Mouse (Mus musculus): ENCODE data around the gene Ppp1r14a. TPM values are rescaled to one million over a fixed set of nuclear protein-coding genes. Genes with fewer than 3 reads are reported as not detected.
A peak's percentile ranks its signal among the peaks of the same experiment; 100 is the strongest.

Ppp1r14a gene
- polyA plus RNA-seq, 1 experiment = 5.0 TPM

- DNase-seq (ENCODE audit: low read depth) = peak; percentile 64
These were observed 16.3 kb downstream of the Ppp1r14a start for GRCm38 (mm10) chr7:29305263-29305988.

GRCm38 (mm10) chr7:29306108-29306507, 17.0 kb downstream of the Ppp1r14a start:
- peak; percentile 63 for DNase-seq (ENCODE audit: low read depth)
- TF ChIP-seq CTCF (IDR thresholded peaks at IDR 0.05; ENCODE audit: borderline replicate concordance, extremely low read depth, insufficient read depth, insufficient read length) = no peak
- no peak for TF ChIP-seq POLR2A (IDR thresholded peaks at IDR 0.05; ENCODE audit: borderline replicate concordance, extremely low read depth, insufficient read depth, insufficient read length, poor library complexity, severe bottlenecking)

More at GRCm38 (mm10) chr7:29305263-29305988, 16.3 kb downstream of the Ppp1r14a start:
- TF ChIP-seq POLR2A (IDR thresholded peaks at IDR 0.05; ENCODE audit: borderline replicate concordance, extremely low read depth, insufficient read depth, insufficient read length, poor library complexity, severe bottlenecking) (no peak), CTCF (IDR thresholded peaks at IDR 0.05; ENCODE audit: borderline replicate concordance, extremely low read depth, insufficient read depth, insufficient read length) (no peak)

DNA sequence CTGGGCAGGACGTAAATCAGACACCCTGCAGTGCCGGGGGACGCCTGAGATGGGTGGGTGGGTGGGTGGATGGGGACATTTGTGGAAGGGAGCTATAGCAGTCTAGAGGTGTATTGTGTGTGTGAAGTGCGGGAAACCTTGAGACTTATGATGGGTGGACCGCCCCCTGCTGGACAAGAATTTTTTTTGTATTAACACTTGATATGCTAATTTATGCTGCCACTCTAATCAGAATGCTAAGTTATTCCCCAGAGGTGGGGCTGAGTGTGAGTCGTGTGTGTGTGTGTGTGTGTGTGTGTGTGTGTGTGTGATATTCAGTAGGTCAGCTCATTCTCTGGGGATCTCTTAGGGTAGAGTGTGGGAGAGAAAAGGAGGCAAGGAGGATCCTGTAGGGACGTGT, 17.5 kb downstream of the Ppp1r14a start:
- TF ChIP-seq POLR2A (IDR thresholded peaks at IDR 0.05; ENCODE audit: borderline replicate concordance, extremely low read depth, insufficient read depth, insufficient read length, poor library complexity, severe bottlenecking) (no peak), CTCF (IDR thresholded peaks at IDR 0.05; ENCODE audit: borderline replicate concordance, extremely low read depth, insufficient read depth, insufficient read length) (peak; percentile 53; the same call in 1 of the 2 replicates)
- DNase-seq (ENCODE audit: low read depth) = peak; percentile 94

GRCm38 (mm10) chr7:29307350-29308104, 18.4 kb downstream of the Ppp1r14a start:
- peak; percentile 96 for DNase-seq (ENCODE audit: low read depth)
- TF ChIP-seq POLR2A (IDR thresholded peaks at IDR 0.05; ENCODE audit: borderline replicate concordance, extremely low read depth, insufficient read depth, insufficient read length, poor library complexity, severe bottlenecking) (peak; percentile 60; the same call in 1 of the 2 replicates), CTCF (IDR thresholded peaks at IDR 0.05; ENCODE audit: borderline replicate concordance, extremely low read depth, insufficient read depth, insufficient read length) (no peak)

DNA sequence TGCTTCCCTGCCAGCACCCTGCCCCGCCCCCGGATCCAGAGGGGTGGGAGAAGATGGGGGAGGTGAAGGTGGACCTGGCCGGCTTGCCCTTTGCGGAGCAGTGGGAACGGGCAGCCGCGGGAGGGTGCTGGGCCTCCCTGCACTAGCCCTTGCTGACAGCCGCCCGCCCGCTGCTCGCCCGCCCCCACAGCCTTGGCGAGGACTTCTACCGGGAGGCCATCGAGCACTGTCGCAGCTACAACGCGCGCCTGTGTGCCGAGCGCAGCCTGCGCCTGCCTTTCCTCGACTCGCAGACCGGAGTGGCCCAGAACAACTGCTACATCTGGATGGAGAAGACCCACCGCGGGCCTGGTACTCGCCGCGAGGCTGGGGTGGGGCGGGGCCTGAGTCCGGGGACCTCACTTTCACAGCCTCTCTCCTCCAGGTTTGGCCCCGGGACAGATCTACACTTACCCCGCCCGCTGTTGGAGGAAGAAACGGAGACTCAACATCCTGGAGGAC, 20.2 kb downstream of the Ppp1r14a start:
- peak; percentile 62 for DNase-seq (ENCODE audit: low read depth)
- TF ChIP-seq POLR2A (IDR thresholded peaks at IDR 0.05; ENCODE audit: borderline replicate concordance, extremely low read depth, insufficient read depth, insufficient read length, poor library complexity, severe bottlenecking) (no peak), CTCF (IDR thresholded peaks at IDR 0.05; ENCODE audit: borderline replicate concordance, extremely low read depth, insufficient read depth, insufficient read length) (no peak)

DNA sequence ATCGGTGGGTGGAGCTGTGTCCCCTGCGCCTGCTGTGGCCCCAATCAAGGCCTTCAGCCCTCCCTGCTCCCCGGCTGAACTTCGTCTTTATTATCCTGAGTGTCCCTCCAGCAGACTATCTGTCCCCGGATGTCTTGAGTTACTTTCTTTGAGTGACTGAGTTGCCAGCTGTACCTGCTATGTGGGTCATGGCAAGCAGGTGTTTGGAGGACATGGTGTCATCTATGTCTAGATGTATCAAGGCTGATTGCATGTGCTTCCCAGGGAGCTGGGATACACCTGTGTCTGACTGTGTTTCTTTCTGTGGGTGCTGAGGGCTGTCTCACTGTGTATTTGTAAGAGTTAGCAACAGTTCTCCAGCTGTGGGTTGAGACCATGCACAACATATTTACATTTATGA, 20.6 kb downstream of the Ppp1r14a start:
- DNase-seq (ENCODE audit: low read depth) = no peak
- TF ChIP-seq POLR2A (IDR thresholded peaks at IDR 0.05; ENCODE audit: borderline replicate concordance, extremely low read depth, insufficient read depth, insufficient read length, poor library complexity, severe bottlenecking) (no peak), CTCF (IDR thresholded peaks at IDR 0.05; ENCODE audit: borderline replicate concordance, extremely low read depth, insufficient read depth, insufficient read length) (no peak)

GRCm38 (mm10) chr7:29313051-29313450, 23.9 kb downstream of the Ppp1r14a start:
- peak; percentile 76 for DNase-seq (ENCODE audit: low read depth)
- TF ChIP-seq CTCF (IDR thresholded peaks at IDR 0.05; ENCODE audit: borderline replicate concordance, extremely low read depth, insufficient read depth, insufficient read length) (no peak), POLR2A (IDR thresholded peaks at IDR 0.05; ENCODE audit: borderline replicate concordance, extremely low read depth, insufficient read depth, insufficient read length, poor library complexity, severe bottlenecking) (no peak)

- DNase-seq (ENCODE audit: low read depth) = no peak
These were observed 24.6 kb downstream of the Ppp1r14a start for GRCm38 (mm10) chr7:29313572-29314261.

GRCm38 (mm10) chr7:29314844-29315628, 25.9 kb downstream of the Ppp1r14a start:
- TF ChIP-seq POLR2A (IDR thresholded peaks at IDR 0.05; ENCODE audit: borderline replicate concordance, extremely low read depth, insufficient read depth, insufficient read length, poor library complexity, severe bottlenecking) = no peak
- no peak for TF ChIP-seq CTCF (IDR thresholded peaks at IDR 0.05; ENCODE audit: borderline replicate concordance, extremely low read depth, insufficient read depth, insufficient read length)
- peak; percentile 88 for DNase-seq (ENCODE audit: low read depth)

More at GRCm38 (mm10) chr7:29313572-29314261, 24.6 kb downstream of the Ppp1r14a start:
- no peak for TF ChIP-seq CTCF (IDR thresholded peaks at IDR 0.05; ENCODE audit: borderline replicate concordance, extremely low read depth, insufficient read depth, insufficient read length)
- TF ChIP-seq POLR2A (IDR thresholded peaks at IDR 0.05; ENCODE audit: borderline replicate concordance, extremely low read depth, insufficient read depth, insufficient read length, poor library complexity, severe bottlenecking) = no peak

DNA sequence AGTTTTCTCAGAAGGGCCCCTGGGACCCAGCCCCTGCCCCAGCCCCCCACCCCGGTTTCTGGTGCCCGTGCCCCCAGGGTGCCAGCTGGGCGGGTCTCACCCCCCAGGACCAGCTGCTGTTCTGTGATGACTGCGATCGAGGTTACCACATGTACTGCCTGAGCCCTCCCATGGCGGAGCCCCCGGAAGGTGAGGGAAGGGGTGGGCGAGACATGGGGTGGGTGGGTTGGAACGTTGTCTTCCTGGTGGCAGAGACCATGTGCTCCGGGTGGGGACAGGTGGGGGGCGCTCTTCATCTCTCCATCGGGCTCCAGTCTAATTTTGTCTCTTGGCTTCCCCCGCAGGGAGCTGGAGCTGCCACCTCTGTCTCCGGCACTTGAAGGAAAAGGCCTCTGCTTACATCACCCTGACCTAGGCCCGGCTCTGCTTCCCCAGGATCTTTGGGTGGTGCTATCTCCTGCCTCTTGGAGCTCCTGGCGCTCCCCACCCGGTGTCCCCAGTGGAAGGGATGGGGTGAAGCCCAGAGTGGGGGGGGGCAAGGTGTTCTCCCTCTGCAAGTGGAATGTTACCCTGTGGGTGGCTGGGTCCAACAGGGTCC, 27.1 kb downstream of the Ppp1r14a start:
- DNase-seq (ENCODE audit: low read depth) = no peak
- no peak for TF ChIP-seq CTCF (IDR thresholded peaks at IDR 0.05; ENCODE audit: borderline replicate concordance, extremely low read depth, insufficient read depth, insufficient read length)
- TF ChIP-seq POLR2A (IDR thresholded peaks at IDR 0.05; ENCODE audit: borderline replicate concordance, extremely low read depth, insufficient read depth, insufficient read length, poor library complexity, severe bottlenecking) = no peak
